Mouse (Mus musculus) retina, postnatal 1 day (tissue): Measurements from ENCODE around the gene Snx22.

Experiments used
- DNase-seq: peaks from one replicate; pipeline ENCODE4 v3.0.0-alpha.2; 2012

The Snx22 gene

DNA sequence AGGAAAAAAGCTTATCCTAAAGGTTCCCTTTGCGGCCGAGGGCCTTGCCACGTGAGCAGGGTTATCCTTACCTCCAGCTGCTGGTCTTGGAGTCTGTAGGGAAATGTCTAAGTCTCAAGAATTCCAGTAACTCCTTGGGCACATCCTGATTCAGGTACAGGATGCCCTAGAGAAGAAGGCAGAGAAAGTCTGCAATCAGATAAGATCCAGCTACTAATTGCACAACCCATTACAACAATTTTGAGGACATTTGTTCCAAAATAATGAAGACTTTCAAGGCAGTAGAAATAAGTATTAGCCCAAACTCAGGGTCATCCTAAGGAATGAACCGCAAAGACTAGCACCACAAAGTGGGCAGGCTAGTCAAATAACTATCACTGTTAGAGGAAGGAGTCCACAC is 1.5 kb downstream of the Snx22 start:
- DNase-seq = no peak

DNA sequence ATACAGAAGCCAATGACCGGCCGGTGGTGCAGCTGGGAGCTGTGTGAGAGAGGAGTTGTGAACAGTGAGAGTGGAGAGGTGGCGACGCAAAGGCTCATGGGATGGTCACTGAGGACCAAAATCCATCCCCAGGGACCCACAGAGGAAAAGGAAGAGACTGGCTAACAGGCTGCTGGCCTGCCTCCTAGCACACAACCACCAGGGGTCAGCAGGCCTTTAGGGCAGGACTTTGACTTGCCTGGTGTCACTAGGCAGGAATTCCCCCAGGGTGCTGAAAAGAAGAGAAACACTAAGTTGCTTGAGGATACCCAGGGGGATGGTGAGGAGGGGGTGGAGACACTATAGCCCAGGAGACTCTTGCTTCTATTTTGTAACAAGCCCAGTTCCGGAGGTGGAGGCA is 2.0 kb downstream of the Snx22 start:
- DNase-seq = peak; percentile 62

DNA sequence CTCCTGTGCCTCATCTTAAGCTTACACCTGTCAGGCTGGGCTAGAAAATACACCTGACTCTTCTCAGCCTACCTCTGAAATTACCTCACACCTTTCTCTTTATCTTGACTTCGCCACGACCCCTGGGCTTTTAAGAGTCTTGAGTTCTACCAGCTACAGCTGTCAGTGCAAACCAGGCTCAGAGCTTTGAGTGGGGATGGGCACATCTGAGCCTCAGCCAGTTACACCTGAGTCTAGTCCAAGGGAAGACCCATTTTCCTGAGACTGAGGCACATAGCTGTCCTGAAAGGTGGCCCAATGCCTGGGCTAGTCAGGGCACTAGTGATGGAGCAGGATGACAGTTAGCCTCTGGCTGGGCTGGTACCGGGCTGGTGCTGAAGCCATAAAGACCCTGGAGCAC is 2.7 kb downstream of the Snx22 start:
- DNase-seq = no peak

DNA sequence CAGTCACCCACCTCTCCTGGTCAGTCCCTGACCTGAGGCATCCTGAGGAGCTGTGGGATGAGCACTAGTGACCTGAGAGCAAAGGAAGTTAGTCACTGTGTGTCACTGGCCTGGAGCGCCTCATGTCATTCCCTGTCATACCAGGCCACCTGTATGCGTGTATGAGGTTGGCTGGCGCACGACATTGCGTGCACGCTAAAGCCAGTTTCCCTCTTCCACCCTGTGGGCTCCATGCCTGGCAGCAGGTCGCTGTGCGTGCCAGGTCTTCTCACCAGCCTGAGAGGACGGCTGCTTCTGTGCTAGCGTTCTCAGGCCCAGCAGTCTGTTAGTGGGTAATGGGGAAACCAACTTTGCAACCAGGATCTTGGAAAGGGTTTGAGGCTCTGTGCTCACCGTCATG is 5.2 kb downstream of the Snx22 start:
- no peak for DNase-seq

GRCm38 (mm10) chr9:66063446-66063845 is 6.1 kb downstream of the Snx22 start:
- no peak for DNase-seq

GRCm38 (mm10) chr9:66061656-66062055 is 7.9 kb downstream of the Snx22 start:
- no peak for DNase-seq

- peak; percentile 81 for DNase-seq
These were observed 8.5 kb downstream of the Snx22 start for GRCm38 (mm10) chr9:66060986-66061385.

GRCm38 (mm10) chr9:66060308-66060647 is 9.2 kb downstream of the Snx22 start:
- no peak for DNase-seq

GRCm38 (mm10) chr9:66059583-66060307 is 9.8 kb downstream of the Snx22 start, which contains the start of gene Ppib:
Gene Ppib (plus strand): TSS chr9:66060222.
- peak; percentile 98 for DNase-seq

- DNase-seq = no peak
These were observed 15.9 kb downstream of the Snx22 start for GRCm38 (mm10) chr9:66053620-66054019.

DNA sequence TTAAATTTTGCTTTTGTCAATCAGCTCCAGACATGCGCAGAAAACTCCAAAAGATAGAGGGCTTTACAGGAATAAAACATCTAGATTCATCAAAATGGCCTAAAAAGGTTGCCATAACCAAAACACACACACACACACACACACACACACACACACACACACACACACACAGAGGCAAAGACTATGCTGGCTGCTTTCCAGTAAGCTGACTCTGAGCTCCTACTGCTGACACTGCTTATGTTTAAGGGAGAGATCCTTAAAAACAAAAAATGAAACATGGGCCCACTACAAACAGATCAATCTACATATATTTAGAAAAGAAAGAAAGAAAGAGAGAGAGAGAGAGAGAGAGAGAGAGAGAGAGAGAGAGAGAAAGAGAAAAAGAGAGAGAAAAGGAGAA is 16.8 kb downstream of the Snx22 start:
- no peak for DNase-seq

DNA sequence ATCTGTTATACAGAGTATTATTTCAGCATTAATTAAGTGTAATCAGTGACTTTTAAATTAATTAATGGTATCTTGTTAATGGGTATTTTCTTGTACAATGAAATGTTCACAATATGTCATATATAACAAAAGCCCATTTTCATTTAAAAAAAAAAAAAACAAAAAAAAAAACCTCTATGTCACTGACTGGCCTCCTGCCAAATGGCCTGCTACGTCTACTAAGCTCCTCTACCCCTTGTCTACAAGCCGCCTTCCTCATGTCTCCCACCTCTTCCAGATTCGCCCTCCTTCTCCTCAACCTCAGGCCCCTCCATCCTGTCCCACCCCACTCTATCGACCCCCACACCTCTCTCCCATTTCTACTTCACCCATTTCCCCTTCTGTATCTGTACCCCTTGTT is 18.0 kb downstream of the Snx22 start:
- no peak for DNase-seq

DNA sequence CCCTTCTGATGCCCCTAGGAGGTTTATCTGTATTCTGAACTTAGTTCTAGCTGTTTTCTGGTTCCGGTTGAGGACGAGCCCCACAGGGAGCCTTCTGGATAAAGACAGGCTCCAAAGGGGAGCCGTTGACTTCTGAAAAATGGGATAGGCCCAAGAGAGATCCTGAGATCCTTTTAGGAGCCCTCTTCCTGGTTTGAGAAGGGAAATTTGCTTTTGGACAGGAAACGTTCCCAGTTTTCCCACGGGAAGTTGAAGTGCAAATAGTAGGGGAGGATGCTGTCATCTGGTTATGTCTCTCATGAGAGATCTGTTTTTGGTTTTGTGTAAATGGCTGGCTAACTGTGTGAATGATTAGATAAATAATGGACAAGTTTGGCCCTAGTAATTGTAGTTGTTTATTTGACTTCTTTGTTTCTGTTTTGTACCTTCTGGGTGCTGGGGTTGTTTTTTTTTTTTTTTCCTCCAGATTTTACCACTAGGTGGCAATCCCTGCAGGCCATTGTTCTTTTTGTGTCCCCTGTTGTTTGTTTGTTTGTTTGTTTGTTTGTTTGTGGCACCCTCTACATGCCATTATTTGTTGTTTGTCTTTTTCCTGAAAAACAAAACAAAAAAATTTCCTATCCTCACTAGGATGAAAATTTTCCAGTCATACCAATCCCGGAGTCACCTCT is 19.5 kb downstream of the Snx22 start:
- DNase-seq = no peak

DNA sequence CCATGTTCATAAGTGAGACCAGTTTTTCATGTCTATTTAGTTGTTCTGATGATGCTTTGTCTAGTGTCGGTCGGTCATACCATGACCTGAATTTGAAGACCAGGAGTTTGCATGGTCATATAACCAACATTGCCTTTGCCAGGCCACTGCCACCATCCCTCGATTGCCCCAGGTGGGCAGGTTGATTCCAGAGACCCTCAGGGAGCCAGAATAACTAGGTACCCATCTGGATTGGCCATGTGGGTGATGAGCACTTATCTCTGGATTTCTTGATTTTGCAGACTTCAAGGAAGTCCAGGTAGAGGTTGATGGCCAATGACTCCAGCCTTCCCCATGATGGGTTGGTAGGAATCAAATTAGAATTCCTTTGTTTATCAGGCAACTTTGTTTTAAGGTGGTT is 26.3 kb downstream of the Snx22 start:
- no peak for DNase-seq

DNA sequence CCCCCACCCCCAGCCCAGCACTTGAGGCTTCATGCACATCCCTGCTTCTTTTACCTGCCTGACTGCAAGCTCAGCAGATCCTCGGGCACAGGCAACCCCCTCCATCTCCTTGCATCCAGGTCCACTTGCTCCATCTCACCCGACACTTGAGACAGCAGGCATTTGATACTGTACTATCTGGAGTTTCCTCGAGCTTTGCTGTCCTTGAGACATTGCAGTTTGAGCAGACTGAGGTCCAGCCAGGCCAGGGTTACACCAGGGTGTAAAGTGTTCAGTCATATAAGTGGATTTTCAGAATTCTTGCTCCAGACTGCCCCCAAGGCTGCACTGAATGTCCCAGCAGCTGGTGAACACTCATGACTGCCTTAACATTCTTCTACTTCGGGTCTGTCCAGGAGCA is 27.2 kb downstream of the Snx22 start:
- DNase-seq = no peak

- DNase-seq = no peak
These were observed 28.7 kb downstream of the Snx22 start for GRCm38 (mm10) chr9:66040801-66041200.

- no peak for DNase-seq
These were observed 30.2 kb downstream of the Snx22 start for GRCm38 (mm10) chr9:66039290-66039689.

DNA sequence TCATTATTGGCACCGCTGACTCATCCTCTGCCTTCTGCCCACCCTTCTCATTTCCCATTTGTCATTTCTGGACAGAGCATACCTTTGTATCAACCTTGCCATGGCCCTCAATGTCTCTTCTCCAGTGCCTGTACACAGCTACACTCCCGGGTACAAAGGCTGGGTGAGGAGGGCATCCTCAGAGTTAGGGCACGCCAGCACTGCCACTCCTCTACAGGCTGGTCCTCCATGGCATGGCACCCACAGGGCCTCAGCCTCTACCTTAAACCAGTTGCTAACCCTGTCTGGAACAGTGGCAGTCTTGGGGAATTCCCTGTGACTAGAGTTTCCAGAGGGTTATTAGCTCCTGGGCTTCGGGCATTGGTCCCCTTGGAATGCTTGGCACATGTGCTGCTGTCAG is 30.9 kb downstream of the Snx22 start:
- no peak for DNase-seq

- no peak for DNase-seq
These were observed 31.4 kb downstream of the Snx22 start for GRCm38 (mm10) chr9:66038082-66038481.

DNA sequence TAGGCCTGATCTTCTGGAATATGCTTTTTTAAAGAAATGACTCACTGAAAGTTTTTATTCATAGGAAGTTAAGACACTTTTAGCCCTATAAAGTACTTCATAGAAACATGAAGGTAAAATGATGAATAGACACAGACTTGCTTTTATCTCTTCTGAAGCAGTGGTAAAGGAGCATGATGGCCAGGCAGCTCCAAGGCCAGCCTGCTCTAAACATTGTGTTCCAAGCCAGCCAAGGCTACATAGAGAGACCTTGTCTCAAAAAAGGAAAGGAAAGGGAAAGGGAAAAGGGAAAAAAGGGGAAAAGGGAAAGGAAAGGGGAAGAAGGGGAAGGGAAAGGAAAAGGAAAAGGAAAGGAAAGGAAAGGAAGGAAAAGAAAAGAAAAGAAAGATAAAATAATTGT is 48.9 kb downstream of the Snx22 start:
- no peak for DNase-seq
